ENCODE assay signal across 28 mouse cellular contexts in genomic region chr7:65820391-65820790, GRCm38 (mm10). TPM values are rescaled to one million over a fixed set of nuclear protein-coding genes. Genes with fewer than 3 reads are reported as not detected.
DNase-seq lines count a peak whose midpoint lies in the region; ATAC-seq and TF ChIP-seq lines count a peak whose summit lies in the region.
"Had no signal": no experiment of that assay in that cellular context is flagged by ENCODE, and none has a peak within 500 bp of the region (broad histone marks: within the 10 kb centered on the region; RNA-seq: fewer than 3 reads in every experiment).

No protein-coding gene starts in this region.

- no peaks in the 10 kb centered on the region for H3K9me3 ChIP-seq in heart, embryonic 10.5 days
- H3K9me3 ChIP-seq in midbrain, embryonic 14.5 days (ENCODE audit: control insufficient read depth, low read length), result no peaks in the 10 kb centered on the region
- H3K9me3 ChIP-seq in midbrain, postnatal 0 days (ENCODE audit: low read length), result no peaks in the 10 kb centered on the region
- H3K9me3 ChIP-seq: forebrain, embryonic 13.5 days; forebrain, embryonic 15.5 days; G1E had no signal

- no peak overlapping the region for H3K27ac ChIP-seq in heart, embryonic 10.5 days
- no peak overlapping the region for H3K27ac ChIP-seq in midbrain, embryonic 14.5 days (replicated peaks; ENCODE audit: low read depth, low read length)
- no peak overlapping the region for H3K27ac ChIP-seq in midbrain, postnatal 0 days (ENCODE audit: low read depth, low read length)
- no peak overlapping the region for H3K27ac ChIP-seq in cerebellum, adult 2 months (ENCODE audit: insufficient read depth, low read length)
- H3K27ac ChIP-seq: embryonic facial prominence, embryonic 10.5 days; embryonic facial prominence, embryonic 12.5 days; forebrain, embryonic 13.5 days; forebrain, embryonic 15.5 days had no signal

- no peak overlapping the region for H3K9ac ChIP-seq in midbrain, embryonic 14.5 days (replicated peaks; ENCODE audit: low read length)
- H3K9ac ChIP-seq in midbrain, postnatal 0 days (replicated peaks; ENCODE audit: low read length, poor library complexity, severe bottlenecking), result no peak overlapping the region
- H3K9ac ChIP-seq: embryonic facial prominence, embryonic 12.5 days; forebrain, embryonic 13.5 days; forebrain, embryonic 15.5 days; forebrain, postnatal 0 days had no signal

- 39% methylated on average over 8 of the region's 8 CpGs for WGBS in heart, embryonic 10.5 days
- 18% methylated on average over 8 of the region's 8 CpGs for WGBS in midbrain, embryonic 14.5 days
- WGBS in midbrain, postnatal 0 days, result 26% methylated on average over 8 of the region's 8 CpGs
- 47% methylated on average over 8 of the region's 8 CpGs for WGBS in cerebellum, adult 2 months

- H3K4me1 ChIP-seq in heart, embryonic 10.5 days, result no peaks in the 10 kb centered on the region
- peaks cover 5% of the 10 kb centered on the region; the same call in 1 of the 2 replicates for H3K4me1 ChIP-seq in midbrain, embryonic 14.5 days (ENCODE audit: control insufficient read depth, insufficient read depth, low read length)
- H3K4me1 ChIP-seq in midbrain, postnatal 0 days (ENCODE audit: insufficient read depth, low read length), result peaks cover 3% of the 10 kb centered on the region; the same call in 1 of the 2 replicates
- no peaks in the 10 kb centered on the region for H3K4me1 ChIP-seq in cerebellum, adult 2 months (ENCODE audit: control insufficient read depth, insufficient read depth, low read length)
- H3K4me1 ChIP-seq: embryonic facial prominence, embryonic 10.5 days; embryonic facial prominence, embryonic 12.5 days; forebrain, embryonic 13.5 days; forebrain, embryonic 15.5 days had no signal

- H3K36me3 ChIP-seq in heart, embryonic 10.5 days, result no peaks in the 10 kb centered on the region
- no peaks in the 10 kb centered on the region for H3K36me3 ChIP-seq in midbrain, embryonic 14.5 days (ENCODE audit: control insufficient read depth, insufficient read depth, low read length)
- H3K36me3 ChIP-seq in midbrain, postnatal 0 days (ENCODE audit: insufficient read depth, low read length), result no peaks in the 10 kb centered on the region
- H3K36me3 ChIP-seq: embryonic facial prominence, embryonic 10.5 days; embryonic facial prominence, embryonic 12.5 days; forebrain, embryonic 15.5 days; G1E had no signal

- no peak for TF ChIP-seq POLR2A in brain, embryonic 14.5 days (IDR thresholded peaks at IDR 0.05; ENCODE audit: borderline replicate concordance, extremely low read depth, insufficient read depth, insufficient read length, poor library complexity, severe bottlenecking)
- TF ChIP-seq POLR2A in cerebellum, adult 2 months (IDR thresholded peaks at IDR 0.05; ENCODE audit: borderline replicate concordance, insufficient read depth, low read length), result no peak

- no peak overlapping the region for H3K4me3 ChIP-seq in heart, embryonic 10.5 days
- no peak overlapping the region for H3K4me3 ChIP-seq in midbrain, embryonic 14.5 days (replicated peaks; ENCODE audit: low read depth, low read length)
- H3K4me3 ChIP-seq in midbrain, postnatal 0 days (ENCODE audit: low read depth, low read length), result no peak overlapping the region
- no peak overlapping the region for H3K4me3 ChIP-seq in cerebellum, adult 2 months (replicated peaks; ENCODE audit: insufficient read depth, low read depth, low read length)
- H3K4me3 ChIP-seq: embryonic facial prominence, embryonic 10.5 days; embryonic facial prominence, embryonic 12.5 days; forebrain, embryonic 13.5 days; forebrain, embryonic 15.5 days had no signal

- DNase-seq in embryo, embryonic 9.5 days (ENCODE audit: extremely low spot score), result peak; percentile 10
- no peak for DNase-seq in embryo, embryonic 10 days (ENCODE audit: low spot score)
- DNase-seq in heart, embryonic 10.5 days (ENCODE audit: low spot score), result peak; percentile 67
- no peak for DNase-seq in heart, postnatal 4 days
- DNase-seq in midbrain, embryonic 14.5 days, result peak; percentile 25
- no peak for DNase-seq in midbrain, postnatal 0 days (ENCODE audit: low spot score)
- DNase-seq in brain, embryonic 14.5 days (ENCODE audit: low read depth), result peak; percentile 11
- no peak for DNase-seq in cerebellum, adult 2 months
- DNase-seq: adrenal gland, adult 8-10 months; adrenal gland, postnatal 14 days; adrenal gland, postnatal 36 days; B cell, adult 2 months; cerebellum, adult 11 months; cerebellum, adult 18-20 months; cerebellum, adult 9-10 months; cerebellum, postnatal 10 days; cerebellum, postnatal 25 days; embryo, embryonic 11 days; forebrain, postnatal 0 days had no signal

- ATAC-seq in midbrain, embryonic 14.5 days (ENCODE audit: low FRiP score, low TSS enrichment), result no peak
- ATAC-seq in midbrain, postnatal 0 days (ENCODE audit: low FRiP score), result no peak
- ATAC-seq: activated CD4-positive, CD25-positive, alpha-beta regulatory T cell, adult 4 months; CD4-positive, CD25-positive, alpha-beta regulatory T cell, adult 4 months; forebrain, embryonic 13.5 days; forebrain, embryonic 15.5 days; forebrain, postnatal 0 days; Patski had no signal

- H3K4me2 ChIP-seq in midbrain, embryonic 14.5 days (ENCODE audit: low read length), result no peak overlapping the region
- no peak overlapping the region for H3K4me2 ChIP-seq in midbrain, postnatal 0 days (ENCODE audit: low read depth, low read length, poor library complexity, severe bottlenecking)
- H3K4me2 ChIP-seq: embryonic facial prominence, embryonic 12.5 days; forebrain, embryonic 13.5 days; forebrain, embryonic 15.5 days had no signal

- TF ChIP-seq CTCF in midbrain, postnatal 0 days (IDR thresholded peaks at IDR 0.05), result no peak
- no peak; the same call in 1 of the 2 replicates for TF ChIP-seq CTCF in brain, embryonic 14.5 days (IDR thresholded peaks at IDR 0.05; ENCODE audit: borderline replicate concordance, extremely low read depth, insufficient read depth, insufficient read length)
- TF ChIP-seq CTCF in cerebellum, adult 2 months (IDR thresholded peaks at IDR 0.05; ENCODE audit: borderline replicate concordance, insufficient read depth, low read depth, low read length), result no peak

- no peaks in the 10 kb centered on the region; the same call in 1 of the 2 replicates for H3K27me3 ChIP-seq in heart, embryonic 10.5 days (ENCODE audit: insufficient read depth, poor library complexity, severe bottlenecking)
- no peaks in the 10 kb centered on the region for H3K27me3 ChIP-seq in midbrain, embryonic 14.5 days (ENCODE audit: control insufficient read depth, insufficient read depth, low read length)
- H3K27me3 ChIP-seq in midbrain, postnatal 0 days (ENCODE audit: insufficient read depth, low read length), result no peaks in the 10 kb centered on the region
- H3K27me3 ChIP-seq in cerebellum, adult 2 months (ENCODE audit: control insufficient read depth, insufficient read depth, low read length), result no peaks in the 10 kb centered on the region; the same call in 1 of the 2 replicates
- H3K27me3 ChIP-seq: embryonic facial prominence, embryonic 12.5 days; forebrain, embryonic 13.5 days; forebrain, embryonic 15.5 days; Patski had no signal

RNA-seq across cellular contexts. Expression of gene Pcsk6, which starts 41.1 kb away (rescaled TPM):
- polyA plus RNA-seq in heart, embryonic 10.5 days (2016; fragmentation: Nextera tagmentation; extraction: Ambion mirVana), result 3.5 and 5.1 TPM in 2 replicates
- 10 to 100 TPM; 32.7 to 39.8 TPM for total RNA-seq in heart, postnatal 4 days (2021)
- polyA plus RNA-seq in midbrain, embryonic 14.5 days (2014; fragmentation: Nextera tagmentation; extraction: Ambion mirVana), result 0.92 and 1.3 TPM in 2 replicates
- total RNA-seq in midbrain, postnatal 0 days (2014; rRNA removed), result 8.3 and 14.9 TPM in 2 replicates
- 1.5 and 1.8 TPM in 2 replicates for polyA plus RNA-seq in midbrain, postnatal 0 days (2015; fragmentation: Nextera tagmentation; extraction: Ambion mirVana)
- 3.8 and 6.5 TPM in 2 replicates for polyA plus RNA-seq in brain, embryonic 14.5 days (2012; rRNA removed)
- polyA plus RNA-seq in cerebellum, adult 2 months (2012; rRNA removed), result 52.0 and 58.5 TPM in 2 replicates
- total RNA-seq: CH12.LX had no signal
- polyA plus RNA-seq: activated CD4-positive, CD25-positive, alpha-beta regulatory T cell, adult 4 months; CD4-positive, CD25-positive, alpha-beta regulatory T cell, adult 4 months; G1E had no signal

Comparison
In these comparisons a context has a peak if more than half of its experiments do, and no peak if none do; other contexts are left out.
1. DNase-seq: peak in embryo, embryonic 9.5 days (single experiment), heart, embryonic 10.5 days (single experiment), midbrain, embryonic 14.5 days (single experiment) and brain, embryonic 14.5 days (single experiment); none in embryo, embryonic 10 days (single experiment), heart, postnatal 4 days (single experiment), midbrain, postnatal 0 days (single experiment) and cerebellum, adult 2 months (0 of 2).